Mouse (Mus musculus): ENCODE data around the gene Pamr1.

Gene Pamr1

DNA sequence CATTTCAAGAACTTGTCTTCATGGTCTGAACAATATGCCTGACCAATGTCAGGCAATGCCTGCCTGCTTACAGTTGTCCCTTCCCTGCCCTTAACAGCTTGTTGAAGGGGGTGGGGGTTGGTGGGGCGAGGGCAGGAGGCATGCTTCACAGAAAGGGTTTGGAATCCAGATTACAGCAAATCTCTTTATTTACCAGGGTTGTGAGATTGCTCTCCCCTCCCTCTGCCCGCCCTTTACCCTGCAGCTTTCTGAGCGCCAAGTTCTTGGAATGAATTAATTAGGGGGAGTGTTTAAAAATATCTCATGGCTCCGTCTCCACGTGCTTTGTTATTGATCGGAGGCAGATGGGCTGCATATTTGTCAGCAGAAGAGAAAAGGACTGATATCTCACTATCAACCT lies 113.5 kb downstream of the Pamr1 start:
- no peak for DNase-seq

DNA sequence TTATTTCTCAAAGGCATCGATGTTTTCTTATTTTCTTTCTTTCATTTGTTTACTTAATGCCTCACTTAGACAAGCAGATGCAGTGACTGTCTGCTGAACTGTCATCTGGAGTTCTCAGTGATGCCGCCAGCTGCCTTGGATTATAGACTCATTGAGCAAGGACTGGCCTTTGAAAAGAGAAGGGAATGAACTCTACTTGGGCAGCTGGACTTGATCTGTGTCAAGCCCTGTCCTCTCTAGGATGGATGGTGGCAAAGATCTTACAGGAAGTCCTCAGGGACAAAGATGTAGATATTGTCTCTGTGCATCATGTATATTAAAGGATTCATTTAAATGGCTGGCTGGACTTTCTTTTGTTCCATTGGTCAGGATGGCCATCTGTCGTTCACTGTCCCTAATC lies 114.1 kb downstream of the Pamr1 start:
- DNase-seq, result no peak

DNA sequence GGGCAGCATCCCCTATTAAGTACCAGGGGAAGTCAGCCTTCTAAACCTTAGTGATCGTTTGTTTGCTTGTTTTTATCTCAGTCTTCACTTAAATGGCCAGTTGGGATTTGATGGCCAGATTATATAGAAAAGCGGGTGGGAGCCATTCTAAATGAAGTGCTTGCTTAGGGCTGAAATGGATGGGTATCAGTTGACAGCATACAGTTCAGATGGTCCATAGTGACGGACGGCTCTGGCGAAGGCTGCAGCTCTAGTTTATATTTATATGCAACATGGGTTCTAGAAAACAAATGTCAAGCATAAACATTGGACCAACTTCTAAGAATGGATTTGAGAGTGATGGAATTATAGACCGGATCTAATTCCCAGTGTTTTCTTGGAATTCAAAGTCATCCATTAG lies 118.2 kb downstream of the Pamr1 start:
- DNase-seq, result no peak

DNA sequence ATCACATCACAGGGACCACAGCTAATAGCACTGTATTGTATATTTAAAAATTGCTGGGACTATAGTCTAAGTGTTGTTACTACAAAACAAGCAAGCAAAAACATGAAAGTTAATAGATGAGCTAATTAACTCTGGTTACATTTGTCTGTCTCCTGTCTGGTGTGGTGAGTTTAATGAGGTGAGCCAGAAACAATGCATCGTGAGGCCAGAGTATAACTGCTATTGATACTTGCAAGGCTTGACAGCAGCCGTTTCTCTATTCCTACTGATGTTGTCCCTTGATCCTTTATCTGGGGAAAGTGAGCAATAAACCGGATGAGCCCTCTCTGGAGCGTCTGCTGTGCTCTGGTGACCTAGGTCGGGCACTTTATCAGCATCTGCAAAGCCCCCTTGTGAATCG lies 119.8 kb downstream of the Pamr1 start:
- no peak for DNase-seq

DNA sequence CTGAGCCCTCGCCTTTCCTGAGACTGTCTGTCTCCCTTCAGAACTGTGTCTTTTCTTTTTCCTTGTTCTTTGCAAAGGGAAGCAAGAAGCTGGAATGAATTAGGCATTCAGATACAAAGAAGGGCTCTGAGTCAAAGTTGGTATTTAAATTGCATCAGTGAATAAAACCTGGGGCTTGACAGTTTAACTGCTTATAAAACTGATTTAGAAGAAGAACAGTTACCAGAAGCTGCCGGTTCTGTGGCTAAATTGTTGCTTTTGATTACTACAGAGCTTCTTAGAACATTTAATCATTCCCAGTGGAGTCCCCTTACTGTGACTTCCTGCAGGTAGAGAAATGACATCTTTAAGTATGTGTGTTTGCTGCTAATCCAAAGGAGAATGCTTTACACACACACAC lies 124.8 kb downstream of the Pamr1 start:
- DNase-seq, result no peak

DNA sequence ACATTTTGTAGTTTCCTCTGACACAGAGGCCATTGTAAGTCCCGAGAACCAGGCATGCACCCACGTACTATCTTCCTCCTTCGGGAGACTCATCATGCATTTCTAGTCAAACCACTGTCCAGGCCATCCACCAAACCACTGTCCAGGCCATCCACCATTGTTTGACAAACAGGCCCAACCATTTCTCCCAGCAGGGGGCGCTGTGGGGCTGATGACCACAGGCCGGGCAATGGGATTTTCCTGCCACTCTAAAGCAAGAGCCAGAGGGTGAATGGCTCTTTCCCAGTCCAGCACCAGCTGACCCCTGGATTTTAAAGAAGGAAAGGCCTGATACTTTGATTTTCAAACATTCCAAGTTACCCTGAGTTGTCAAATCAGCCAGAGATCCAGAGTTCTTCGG lies 125.5 kb downstream of the Pamr1 start:
- peak; percentile 33 for DNase-seq

DNA sequence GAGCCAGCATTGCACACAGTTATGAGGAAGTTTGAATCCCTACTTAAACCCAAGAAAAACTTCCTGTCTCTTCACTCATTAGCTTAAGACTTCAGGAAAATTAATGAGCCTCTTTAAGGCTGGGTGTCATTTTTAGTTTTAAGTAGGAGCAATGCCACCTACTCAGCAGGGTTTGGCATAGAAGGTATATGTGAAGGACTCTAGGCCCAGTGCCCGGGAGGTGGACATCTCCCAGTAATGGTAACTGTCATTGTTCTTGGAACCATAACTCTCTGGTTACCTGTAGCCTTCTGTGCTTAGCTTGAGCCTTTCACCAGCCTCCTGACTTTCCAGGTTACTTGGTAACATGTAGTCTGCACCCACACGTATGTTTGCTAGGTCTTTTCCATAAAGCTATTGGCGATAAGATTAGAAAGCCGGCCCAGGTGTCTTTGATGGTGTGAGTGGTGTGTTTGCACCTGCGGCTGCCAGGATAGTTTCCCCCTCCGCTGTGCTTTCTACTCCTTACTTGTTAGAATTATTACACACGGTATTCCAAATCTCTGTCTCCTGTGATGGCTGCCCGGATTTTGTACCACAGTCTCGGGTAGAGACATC lies 127.0 kb downstream of the Pamr1 start:
- no peak for DNase-seq

DNA sequence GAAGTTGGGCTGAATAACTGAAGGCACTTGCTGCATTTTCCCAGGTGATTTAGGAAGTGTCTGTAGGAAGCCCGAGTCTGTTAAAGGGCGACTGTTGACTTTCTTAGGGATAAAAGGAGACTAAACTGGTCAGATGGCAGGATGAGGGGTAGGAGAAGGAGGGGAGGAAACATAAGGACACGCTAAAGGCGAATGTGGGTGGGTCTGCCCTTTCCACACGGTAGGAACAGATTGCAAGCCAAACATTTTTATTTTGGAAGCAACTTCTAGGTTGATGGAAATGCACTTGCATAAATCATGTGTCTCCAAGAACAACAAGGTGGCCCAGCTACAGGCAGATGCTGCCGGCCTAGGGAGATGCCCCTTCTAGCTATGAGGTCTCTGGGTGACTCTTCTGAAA lies 127.6 kb downstream of the Pamr1 start:
- DNase-seq, result no peak

DNA sequence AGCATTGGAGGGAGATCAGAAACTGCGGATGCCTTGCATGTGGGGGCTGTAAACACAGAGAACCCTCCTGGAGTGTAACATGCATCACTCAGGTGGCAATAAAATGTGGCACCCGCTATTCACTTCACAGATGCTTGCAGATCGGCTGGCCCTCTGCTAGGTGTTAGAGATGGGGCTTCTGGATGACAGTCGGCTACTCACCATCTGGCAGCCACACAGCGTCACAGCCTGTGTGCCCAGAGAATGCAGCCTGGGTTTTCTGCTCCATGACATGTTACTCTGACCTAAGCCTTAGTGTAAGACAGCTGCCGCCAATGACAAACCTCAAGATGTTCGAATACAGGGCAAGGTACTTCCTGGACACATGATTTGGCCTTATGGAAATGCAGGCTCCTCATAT lies 131.5 kb downstream of the Pamr1 start:
- DNase-seq, result no peak

DNA sequence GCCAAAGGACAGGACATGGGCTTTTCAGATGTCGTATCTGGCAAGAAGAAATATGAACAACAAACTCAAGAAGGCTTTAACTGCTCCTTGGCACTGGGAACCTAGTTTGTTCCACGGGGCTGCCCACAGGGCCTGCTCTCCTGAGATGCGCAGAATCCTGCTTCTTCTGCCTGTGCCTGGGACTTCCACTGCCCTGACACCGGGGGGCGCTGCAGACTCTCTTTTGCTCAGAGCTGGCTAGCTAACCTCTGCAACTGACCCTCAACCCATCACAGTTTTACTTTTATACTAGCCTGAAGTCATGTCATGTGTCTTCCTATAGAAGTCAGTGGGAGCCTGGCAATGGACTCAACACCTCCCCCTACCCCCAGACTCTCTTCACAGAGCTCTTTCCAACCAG lies 132.4 kb downstream of the Pamr1 start:
- DNase-seq, result peak; percentile 27

DNA sequence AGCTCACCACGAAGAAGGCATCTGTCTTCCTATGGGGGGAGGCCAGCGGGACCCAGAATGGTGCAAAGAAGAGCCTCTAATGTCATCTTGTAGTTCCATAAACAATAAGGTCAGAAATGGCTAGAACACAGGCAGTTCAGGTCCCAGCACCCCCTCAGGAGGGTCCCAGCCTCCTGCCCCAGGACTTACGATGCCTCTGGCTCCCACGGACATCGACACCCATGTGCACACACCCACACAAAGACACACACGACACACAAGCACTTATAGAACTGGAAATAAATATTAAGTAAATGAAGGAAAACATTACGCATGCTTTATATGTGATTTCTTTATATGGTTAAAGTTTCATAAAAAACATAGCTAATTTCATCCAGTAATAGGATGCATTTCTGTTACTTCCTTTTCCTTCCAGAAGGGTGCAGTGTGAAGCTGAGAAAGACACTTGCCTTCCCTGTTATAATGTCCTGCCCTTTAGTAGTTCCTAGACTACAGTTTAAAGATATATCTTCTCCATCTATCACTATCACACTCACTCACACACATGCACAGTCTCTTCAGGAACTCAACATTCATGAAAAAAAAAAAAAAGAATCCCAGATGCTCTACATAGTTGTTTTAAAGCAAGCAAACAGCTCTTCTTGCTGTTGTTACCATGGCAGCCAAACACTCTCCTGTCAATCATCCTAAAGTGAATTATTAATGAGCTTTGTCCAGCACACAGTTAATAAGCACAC lies 135.7 kb downstream of the Pamr1 start:
- peak; percentile 30 for DNase-seq

DNA sequence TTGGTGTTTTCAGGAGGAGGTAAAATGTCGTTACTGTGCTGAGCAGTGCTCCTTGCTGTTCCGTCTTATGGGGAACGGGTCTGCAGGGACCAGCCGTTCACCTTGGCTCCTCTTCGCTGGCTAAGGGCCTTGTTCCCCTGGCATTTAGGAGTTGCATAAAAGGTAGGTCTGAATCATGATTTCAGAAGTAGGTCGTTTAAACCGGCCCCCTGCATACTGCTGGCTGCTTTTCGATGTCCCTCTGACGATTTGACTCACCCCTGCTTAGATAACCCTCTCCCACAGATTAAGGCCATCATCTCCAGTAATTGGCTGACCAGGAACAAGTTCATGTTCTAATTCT lies 136.3 kb downstream of the Pamr1 start:
- no peak for DNase-seq
